Mouse (Mus musculus) spleen, postnatal 36 days (tissue): ENCODE measurements around the gene Gtpbp2.
A peak's percentile ranks its signal among the peaks of the same experiment; 100 is the strongest.

Experiments
- DNase-seq, 2 experiments: peaks; one replicate each; pipeline ENCODE4 v3.0.0; 2022; ENCODE audit warnings: low spot score in 2 of 2, mixed read lengths in 1 of 2

The Gtpbp2 gene

GRCm38 (mm10) chr17:46160686-46161085 lies at the start of gene Gtpbp2:
TSS of gene Gtpbp2 (plus strand) at chr17:46161032.
- peak; percentile 98 to 99 for DNase-seq

- DNase-seq, result no peak
Measured at GRCm38 (mm10) chr17:46115489-46115888, 45.3 kb upstream of the Gtpbp2 start.

GRCm38 (mm10) chr17:46116138-46116537 lies 44.7 kb upstream of the Gtpbp2 start:
- DNase-seq, result no peak

- no peak for DNase-seq
Measured at GRCm38 (mm10) chr17:46116881-46117280, 44.0 kb upstream of the Gtpbp2 start.

GRCm38 (mm10) chr17:46117623-46118422 lies 43.0 kb upstream of the Gtpbp2 start:
- no peak for DNase-seq

DNA sequence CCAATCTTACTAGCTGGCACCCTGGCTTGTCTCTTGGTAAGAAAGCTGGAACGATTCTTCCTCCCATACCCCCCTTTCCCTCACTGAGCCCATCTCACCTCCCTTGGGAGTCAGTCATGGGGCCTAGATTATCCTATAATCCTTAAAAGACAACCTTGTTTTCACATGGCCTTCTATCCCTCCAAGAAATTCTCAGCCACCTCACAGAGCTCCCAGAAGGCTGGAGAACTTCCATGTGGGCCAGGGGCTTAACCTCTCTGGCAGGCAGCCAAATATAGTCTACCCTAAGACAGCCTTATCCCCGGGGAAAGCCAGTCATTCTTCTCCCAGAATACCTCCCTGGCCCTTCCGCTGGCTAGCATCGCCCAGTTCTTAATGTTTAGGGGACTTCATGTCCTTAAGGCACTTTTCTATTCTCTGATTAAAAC lies 42.4 kb upstream of the Gtpbp2 start:
- DNase-seq, result no peak

DNA sequence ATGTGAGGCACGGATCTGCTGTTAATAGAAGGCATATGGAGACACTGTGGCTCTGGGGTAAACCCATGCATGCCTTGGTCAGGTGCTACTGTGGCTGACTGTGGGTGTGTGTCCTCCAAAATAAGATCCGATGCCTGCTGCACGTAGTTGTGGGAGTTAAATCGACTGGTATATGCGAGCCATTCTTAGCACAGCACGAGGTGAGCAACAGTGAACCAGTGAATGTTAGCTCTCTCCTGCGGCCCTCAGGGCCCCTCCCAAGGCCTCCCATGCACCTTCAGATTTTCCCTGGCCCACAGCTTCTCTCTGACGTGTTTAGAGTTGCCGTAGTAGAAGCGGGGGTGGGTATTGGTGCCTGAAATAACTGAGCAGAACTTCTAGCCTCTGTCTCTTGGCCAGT lies 41.2 kb upstream of the Gtpbp2 start:
- no peak for DNase-seq

DNA sequence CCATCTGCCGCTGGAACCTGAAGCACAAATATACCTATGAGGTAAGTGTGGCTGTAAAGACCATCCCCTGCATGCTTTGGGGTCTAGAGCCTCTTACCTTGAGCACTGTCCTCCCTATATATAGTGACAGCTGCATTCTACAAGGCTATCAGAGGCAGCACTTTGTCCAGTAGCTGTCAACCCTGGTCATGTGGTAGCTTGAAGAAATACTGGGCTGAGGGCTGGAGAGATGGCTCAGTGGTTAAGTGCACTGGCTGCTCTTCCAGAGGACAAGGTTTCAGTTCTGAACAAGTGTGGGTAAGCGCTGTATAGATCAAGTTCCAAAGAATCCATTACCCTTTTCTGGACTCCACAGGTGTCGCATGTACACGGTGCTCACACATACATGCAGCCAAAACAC lies 38.0 kb upstream of the Gtpbp2 start:
- DNase-seq, result no peak

GRCm38 (mm10) chr17:46123285-46123684 lies 37.5 kb upstream of the Gtpbp2 start:
- DNase-seq, result no peak

GRCm38 (mm10) chr17:46123953-46124700 lies 36.7 kb upstream of the Gtpbp2 start:
- DNase-seq, result no peak

GRCm38 (mm10) chr17:46126608-46127007 lies 34.2 kb upstream of the Gtpbp2 start:
- no peak for DNase-seq

DNA sequence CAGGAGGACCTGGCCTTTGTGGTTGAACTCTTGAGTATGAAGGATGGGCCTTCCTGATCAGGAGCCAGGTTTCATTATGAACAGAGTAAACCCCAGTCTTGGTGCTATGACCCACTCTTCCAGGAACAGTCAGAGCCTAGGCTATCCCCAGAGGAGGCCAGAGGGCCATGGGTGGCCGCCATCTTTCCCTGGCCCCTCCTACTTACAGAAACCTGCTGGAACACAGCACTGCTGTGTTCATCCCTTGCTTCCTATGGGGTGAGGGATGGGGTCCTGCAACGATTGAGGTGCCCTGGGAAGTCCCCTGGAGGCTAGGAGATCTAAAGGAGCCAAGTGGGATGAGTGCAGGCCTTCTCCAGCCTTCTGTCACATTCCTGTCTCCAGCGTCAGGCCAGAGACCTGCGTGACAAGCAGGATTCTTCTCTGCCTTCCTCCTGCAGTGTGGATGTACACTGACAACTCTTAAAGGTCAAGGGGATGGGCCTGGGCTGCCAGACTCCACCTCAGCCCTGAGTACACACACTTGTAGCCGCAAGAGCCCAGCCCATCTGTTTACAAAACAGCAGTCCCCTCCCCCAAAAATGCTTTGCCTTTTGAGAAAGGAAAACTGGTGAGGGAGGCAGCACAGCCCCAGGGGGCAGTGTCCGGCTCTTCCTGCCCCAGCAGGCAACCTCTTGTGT lies 32.9 kb upstream of the Gtpbp2 start:
- no peak for DNase-seq

DNA sequence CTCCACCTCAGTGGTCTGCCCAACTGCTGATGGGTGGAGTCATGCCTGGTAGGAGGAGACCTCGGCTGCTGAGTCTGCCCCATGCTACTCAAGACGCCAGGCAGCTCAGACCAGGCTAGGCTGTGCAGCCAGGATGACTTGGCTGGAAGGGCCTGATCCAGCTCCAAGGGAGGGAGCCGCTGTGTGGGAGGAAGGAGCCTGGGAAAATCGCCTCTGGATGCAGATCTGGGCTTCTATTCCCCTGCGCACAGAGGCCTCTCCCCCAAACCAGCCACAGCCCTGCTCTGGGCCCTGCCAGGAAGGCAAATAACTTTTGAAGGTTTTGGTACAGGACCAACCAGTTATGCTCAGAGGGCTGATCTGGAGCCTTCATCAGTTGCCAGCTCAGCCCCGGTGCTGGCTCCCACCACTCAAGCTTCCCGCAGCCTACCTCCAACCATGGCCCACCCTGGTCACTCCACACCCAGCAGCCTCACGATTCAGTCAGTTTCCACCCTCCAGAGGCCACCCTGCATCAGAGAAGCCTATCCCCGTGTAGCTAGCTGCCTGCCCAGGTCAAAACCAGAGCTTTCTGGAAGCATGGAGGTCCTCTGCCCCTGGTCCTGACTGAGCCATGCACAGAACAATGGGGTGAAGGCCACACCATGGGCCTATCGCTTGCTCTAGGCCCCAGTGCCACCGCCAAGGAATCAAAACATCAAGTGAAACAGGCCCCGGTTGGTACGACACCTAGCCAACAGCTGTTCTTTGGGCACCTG lies 30.9 kb upstream of the Gtpbp2 start:
- peak in 1 of 2 experiments; percentile 19 for DNase-seq

- DNase-seq, result peak; percentile 38 to 44
Measured at GRCm38 (mm10) chr17:46132058-46132718, 28.6 kb upstream of the Gtpbp2 start.

DNA sequence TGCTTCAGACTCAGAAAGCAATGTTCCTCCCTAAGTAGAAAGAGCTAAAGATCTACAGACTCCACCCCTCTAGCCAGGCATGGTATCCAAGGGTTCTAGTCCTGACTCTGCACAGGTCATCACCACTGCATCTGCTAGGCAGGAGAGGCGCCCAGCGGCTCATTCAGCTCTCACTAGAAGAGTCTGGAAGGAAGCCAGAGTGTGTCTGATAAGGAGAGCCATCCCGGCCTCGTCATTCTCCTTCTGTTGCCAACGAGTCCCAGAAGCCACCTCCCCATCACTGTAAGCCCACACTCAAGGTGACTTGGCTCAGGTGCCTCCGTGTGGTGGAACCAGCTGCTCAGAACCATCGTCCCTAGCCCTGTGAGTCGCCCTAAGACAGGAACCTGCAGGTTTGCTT lies 28.0 kb upstream of the Gtpbp2 start:
- DNase-seq, result peak in 1 of 2 experiments; percentile 38

DNA sequence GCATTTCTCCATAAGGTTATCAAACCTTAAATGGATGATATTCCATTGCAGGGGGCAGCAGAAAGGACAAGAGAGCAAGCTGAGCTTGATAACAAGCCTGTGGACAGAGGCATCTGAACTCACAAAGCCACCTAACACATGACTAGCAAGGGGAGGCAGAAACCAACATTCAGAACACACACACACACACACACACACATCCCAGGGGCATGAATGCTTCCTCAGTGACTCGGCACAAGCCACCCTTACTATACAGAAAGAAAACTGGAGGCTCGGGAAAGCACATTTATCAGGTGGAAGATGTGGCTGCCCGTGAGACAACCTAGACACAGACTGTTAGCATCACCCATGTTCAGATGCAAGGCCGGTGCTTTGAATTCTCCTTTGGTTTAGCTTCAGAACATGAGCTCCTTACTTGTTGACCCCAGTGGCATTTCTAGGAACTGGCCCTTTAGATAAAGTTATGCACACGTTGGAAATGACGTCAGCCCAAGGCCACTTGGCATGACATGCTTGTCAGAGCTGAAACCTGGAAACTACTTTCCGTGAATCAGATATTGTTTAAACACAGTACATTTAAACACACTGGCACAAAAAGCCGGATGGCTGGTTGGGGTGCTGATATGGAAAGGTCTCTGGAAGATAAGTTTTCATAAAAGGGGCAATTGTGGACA lies 22.1 kb upstream of the Gtpbp2 start:
- no peak for DNase-seq

GRCm38 (mm10) chr17:46139872-46140271 lies 21.0 kb upstream of the Gtpbp2 start:
- DNase-seq, result no peak

- DNase-seq, result peak; percentile 85 to 88
Measured at GRCm38 (mm10) chr17:46143578-46144423, 17.0 kb upstream of the Gtpbp2 start, which contains the start of gene Rsph9. TSS of gene Rsph9 (minus strand) at chr17:46144216.
